Mouse (Mus musculus) cerebellum, postnatal 4 days (tissue): ENCODE results near the gene Atg7.
A peak's percentile ranks its signal among the peaks of the same experiment; 100 is the strongest.
"Not testable (repeated sequence)": the region's sequence is repeated elsewhere in the genome, so short reads cannot be mapped to it uniquely, and the experiment has no call there.

Source experiments
- DNase-seq, 2 experiments: peaks; one replicate each; pipeline ENCODE4 v3.0.0; 2022; ENCODE audit warnings: low spot score in 2 of 2, mixed read lengths in 1 of 2

The Atg7 gene

DNA sequence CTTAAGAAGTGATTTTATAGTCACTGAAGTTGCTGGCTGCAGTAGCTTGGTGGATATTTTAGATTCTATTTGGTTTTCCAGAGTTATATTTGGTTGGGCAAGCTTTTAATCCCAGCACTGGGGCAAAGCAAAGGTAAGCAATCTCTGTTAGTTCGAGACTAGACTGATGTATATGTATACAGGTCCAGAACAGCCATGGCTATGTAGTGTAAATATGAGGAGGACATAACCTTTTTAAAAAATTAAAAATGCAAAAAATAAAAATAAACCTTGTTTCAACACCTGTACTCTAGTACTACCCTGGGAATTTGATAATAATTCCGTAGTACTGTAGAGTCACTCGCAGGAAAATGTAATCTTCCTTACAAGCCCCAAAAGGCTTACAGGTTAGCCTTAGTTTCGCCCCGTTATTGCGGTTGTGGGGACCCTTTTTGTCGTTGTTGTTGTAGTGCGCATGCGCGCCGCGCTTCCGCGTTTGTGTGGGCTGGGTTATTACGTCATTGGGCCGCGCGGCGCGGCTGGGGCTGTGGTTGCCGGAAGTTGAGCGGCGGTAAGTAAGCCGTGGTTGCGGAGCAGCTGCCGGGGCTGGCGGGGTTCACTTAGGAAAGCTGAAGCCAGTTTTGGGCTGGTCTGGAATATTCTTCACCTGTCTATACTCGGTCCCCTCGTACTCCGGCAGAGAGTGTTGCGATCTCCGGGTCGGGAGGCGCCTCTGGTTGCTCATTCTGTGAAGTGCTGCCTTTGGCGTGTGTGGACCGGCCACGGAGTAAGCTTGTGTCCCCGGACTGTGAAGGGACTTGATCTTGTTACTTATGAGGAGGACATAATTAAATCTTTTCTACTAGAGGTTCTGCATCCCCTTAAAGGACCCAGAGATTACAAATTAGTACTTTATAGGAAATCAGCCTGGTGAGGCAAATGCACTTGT lies at the start of gene Atg7:
Atg7 (plus strand) TSS at position 497 of the 928 bp plus-strand sequence.
- peak; percentile 87 to 93 for DNase-seq

GRCm38 (mm10) chr6:114614076-114614475 lies 28.8 kb upstream of the Atg7 start:
- DNase-seq: peak; percentile 76 to 78

GRCm38 (mm10) chr6:114633886-114634285 lies 9.0 kb upstream of the Atg7 start:
- not testable (repeated sequence) for DNase-seq

DNA sequence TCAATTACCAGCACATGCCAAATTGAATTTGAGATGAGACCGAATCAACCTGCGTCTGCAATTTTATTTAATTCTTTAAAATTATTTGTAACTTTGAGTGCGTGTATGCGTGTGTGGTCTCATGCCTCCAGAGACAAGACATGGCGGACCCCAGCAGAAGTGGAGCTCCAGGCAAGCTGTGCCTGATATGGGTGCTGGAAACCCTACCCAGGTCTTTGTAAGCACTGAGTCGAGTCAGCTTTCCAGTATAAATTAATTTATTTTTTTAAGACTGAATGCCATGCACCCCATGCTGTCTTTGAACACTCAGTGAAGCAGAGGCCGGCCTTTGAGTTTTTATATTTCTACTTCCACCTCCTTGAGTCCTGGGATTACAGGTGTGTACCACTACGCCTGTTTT lies 819 bp downstream of the Atg7 start:
- DNase-seq: no peak

GRCm38 (mm10) chr6:114644531-114644930 lies 1.6 kb downstream of the Atg7 start:
- no peak for DNase-seq

DNA sequence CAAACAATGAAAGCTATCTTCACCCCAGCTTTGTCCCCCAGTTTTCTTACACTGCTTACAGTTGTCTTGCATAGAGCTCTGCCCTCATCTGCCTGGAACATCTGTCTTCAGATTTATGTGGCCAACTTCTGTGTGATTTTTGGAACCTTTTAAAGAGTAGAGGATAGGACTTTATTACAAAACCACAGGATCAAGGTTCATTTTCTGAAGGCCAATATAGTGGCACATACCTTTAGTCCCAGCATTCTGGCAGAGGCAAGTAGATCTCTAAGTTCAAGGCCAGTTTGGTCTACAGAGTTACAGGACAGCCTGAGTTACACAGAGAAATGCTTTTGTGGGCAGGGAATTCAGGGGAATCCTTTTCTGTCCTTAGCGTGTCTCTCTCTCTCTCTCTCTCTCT lies 3.3 kb downstream of the Atg7 start:
- DNase-seq: no peak

- DNase-seq: no peak
Measured at GRCm38 (mm10) chr6:114647011-114647410, 4.1 kb downstream of the Atg7 start.

- no peak for DNase-seq
Measured at GRCm38 (mm10) chr6:114648352-114649030, 5.6 kb downstream of the Atg7 start.

- DNase-seq: peak in 1 of 2 experiments; percentile 22
Measured at GRCm38 (mm10) chr6:114652209-114652608, 9.3 kb downstream of the Atg7 start.

DNA sequence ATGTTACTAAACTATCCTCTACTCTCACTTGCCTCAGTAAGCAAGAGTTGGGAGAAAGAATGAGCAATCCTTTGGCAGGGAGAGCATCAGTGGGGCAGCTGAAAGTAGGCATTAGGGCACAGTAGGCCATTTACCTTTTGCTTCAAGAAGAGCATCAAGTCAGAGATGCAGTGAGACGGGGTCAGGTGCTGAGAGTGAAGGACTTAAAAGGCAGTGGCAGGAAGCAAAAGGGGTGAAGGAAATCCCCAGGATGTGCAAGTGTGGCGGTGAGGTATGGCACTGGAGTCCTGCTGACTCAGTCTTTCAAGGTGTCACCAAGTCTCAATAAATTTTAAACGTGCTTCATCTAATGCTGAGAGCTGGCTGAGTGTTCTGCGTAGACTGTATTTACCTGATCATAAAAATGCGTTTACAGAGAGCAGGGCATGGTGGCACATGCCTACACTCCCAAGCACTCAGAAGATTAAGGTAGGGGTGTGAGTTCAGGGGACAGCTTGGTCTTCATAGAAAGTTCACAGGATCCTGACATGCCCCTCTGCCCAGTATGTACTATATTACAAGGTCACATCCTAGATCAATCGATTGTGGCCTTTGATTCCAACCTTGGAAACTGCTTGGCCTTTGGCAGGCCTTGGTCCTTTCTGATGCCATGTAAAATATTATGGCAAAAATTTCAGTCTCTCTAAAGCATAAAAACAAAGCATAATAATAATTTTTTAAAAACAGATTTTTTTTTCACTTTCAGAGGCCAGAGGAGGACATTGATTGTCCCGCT lies 14.1 kb downstream of the Atg7 start:
- no peak for DNase-seq

DNA sequence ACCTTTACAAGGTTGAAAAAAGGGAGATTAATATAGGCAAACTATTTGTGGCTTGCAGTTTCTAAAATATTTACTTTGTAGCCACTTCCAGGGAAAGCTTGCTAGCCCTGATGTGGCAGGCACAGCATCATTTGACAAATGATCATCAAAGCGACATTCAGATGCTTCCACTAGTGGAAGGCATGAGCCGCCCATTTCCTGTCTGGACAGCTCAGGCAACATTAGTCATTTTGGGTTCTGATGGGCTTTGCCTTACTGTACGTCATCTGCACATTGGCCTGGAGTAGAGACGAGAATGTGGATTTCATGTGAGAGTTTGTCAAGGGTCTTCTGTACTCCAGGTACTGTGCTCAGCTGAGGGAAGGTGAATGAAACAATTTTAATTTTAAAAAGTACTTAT lies 14.9 kb downstream of the Atg7 start:
- DNase-seq: no peak

DNA sequence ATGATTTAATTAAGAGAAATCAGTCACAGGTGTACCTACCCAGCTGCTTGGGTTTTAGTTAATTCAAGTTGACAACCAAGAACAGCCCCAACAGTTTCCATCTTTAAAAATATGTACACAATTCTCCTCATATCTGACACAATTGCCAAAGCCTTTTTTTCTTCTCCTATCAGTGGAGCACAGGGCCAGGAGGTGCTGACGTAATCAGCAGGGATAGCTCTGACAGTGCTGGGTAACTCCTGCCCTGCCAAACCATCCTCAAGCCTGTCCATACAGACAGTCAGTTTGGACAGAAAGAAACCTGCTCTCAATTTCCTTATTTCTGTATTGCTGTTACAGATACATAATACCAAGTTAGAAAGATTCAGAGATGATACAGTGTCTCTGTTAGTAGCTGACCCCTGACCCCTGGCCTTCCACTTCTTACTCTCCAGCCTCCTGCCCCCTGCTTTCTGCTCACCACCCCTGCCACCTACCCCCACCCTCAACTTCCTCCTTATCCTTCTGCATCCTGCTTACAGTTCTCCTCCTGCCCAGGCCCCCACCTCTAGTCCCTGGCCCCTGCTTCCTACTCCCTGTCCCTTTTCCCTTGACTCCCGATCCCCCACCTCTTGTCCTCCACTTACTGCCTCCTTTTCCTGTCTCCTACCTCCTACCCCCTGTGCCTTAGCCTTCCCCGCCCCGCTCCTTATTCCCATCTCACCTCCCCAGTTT lies 16.5 kb downstream of the Atg7 start:
- DNase-seq: no peak

DNA sequence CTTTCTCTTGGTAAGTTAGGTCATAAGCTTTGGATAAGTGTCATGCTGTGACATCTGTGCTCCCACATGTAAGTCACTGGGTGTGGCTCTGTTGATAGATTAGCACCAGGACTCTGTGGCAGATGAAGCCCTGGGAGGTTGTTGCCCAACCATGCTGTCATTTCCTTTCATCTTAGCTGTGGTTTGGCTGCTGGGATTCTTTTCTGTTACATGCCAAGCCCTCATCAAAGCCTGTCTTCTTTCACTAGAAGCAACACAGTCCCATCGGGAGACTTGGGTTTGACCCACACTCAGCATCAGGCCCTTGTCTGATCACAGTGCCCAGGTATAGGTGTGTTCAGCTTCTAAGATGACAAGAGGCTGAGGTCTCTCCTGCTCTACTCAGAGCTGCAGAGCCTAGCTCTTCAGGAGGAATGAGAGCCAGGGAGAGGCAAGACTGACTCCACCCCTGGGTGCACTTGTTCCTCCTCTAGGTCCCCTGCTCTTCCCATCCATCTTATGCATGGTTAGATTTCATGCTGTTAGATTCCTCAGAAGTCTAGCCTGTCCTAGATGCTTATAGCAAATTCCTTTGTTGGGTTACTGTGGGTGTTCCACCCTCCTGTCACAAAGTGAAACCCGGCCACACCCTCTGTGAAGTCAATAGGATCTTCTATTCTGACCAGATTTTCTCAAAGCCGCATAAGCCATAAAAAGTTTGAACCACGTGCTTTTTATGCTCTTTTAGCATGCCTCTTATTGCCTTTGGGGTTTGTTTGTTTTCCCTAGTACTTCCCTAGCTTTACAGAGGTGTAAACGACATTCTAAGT lies 17.3 kb downstream of the Atg7 start:
- no peak for DNase-seq

DNA sequence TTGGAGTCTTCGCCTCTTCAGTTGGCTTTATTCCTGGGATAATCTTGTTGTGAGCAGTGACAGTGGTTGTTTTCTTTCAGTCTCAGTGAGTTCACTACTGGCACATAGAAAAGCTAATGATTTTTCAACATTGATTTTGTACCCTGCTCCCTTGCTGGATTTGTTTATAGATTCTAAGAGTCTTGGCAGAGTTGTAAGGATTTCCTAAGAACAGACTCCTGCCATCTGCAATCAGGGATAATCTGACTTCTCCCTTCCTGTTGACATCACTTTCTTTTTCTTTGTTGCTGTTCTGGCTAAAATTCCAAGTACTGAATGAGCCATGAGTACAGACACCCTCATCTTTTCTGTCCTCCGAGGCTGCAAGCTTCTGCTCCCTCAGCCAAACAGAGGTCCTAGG lies 20.8 kb downstream of the Atg7 start:
- DNase-seq: no peak

DNA sequence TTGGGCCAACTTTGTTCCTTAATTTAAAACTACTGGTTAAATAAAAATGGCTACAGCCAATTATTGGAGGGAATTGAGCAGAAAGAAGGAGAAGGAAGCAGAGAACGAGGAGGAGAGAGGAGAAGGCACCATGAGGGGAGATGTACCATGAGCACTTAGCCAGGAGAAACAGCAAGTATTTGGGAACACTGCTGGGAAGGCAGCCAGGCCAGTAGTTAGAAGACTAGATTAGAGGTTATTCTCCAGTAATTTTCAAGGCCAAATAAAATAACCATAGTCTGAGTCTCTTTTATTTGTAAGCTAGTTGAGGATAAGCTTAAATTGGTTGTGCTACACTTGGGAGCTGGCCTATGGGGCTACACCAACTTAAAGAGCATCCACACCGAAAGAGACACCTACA lies 21.8 kb downstream of the Atg7 start:
- no peak for DNase-seq

GRCm38 (mm10) chr6:114667518-114667917 lies 24.6 kb downstream of the Atg7 start:
- no peak for DNase-seq

GRCm38 (mm10) chr6:114674771-114675170 lies 31.9 kb downstream of the Atg7 start:
- no peak for DNase-seq

DNA sequence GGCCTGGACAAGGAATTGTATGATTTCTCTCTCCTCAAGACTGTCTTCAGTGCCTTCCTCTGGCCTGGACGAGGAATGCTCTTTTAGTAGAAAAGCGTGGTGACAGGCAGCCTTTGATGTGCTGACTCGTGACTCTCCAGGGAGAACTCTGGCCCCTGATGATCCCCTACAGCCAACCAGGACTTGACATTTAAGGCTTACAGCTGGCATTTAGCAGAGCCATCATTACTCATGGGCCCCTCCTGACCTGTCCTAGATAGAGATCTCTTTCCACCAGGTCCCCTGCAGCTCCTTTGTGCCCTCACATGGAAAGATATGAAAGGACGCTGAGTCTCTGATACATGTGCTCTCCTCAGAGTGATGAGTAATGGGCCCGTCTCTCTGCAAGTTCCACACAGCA lies 33.2 kb downstream of the Atg7 start:
- DNase-seq: no peak

DNA sequence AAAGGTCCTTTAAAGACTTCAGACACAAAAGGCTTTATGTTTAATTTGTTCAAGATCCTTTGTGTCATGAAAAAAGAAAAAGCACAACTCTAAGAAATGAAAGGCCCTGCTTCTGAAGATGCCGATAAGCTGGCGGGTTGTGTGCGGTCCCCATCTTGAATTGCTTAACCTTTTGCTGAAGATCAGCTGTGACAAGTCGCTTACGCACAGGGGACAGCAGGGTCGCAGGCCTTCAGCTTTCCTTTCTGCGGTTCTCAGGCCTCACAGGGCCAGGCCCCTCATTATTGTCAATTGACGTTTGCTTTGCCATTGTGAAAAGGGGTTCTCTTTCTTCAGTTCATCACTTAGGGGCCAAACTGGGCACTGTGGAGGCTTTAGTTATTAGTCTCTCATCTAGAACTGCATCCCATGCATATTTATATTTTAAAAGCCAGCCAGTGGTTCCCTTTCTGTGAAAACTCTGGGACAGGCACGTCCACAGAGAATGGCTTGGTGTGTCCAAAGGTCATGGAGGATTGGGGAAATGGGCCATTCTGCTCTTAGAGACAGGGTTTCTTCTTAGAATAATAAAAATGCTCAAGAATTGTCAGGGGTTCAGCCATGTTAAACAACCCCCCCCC lies 39.3 kb downstream of the Atg7 start:
- DNase-seq: no peak

DNA sequence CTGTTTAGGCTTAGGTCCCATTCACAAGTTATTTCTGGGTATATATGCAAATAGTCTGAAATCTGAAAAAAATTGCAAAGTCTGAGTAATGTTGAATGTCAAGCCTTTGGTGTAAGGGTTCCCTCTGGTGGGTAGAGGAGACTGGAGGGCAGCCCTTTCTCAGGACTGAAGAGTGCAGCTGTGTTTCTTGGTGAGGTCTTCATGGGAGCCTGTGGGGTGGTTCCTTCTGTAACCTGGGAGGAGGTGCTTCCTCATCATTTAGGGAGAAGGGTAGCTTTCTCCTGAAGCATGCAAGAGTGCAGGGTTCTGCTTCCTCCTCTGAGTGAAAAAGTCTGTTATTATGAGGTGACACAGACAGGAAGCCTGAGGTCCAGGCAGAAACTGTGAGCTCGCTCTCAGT lies 40.8 kb downstream of the Atg7 start:
- DNase-seq: no peak
